16 mouse cellular contexts compared by ENCODE assay signal in genomic region chr4:152916576-152916975, GRCm38 (mm10).
DNase-seq lines count a peak whose midpoint lies in the region; ATAC-seq and TF ChIP-seq lines count a peak whose summit lies in the region.
"Had no signal": no experiment of that assay in that cellular context is flagged by ENCODE, and none has a peak within 500 bp of the region (broad histone marks: within the 10 kb centered on the region; RNA-seq: fewer than 3 reads in every experiment).

No protein-coding gene starts in this region.

- no peak for ATAC-seq in hindbrain, embryonic 14.5 days (ENCODE audit: low FRiP score)
- no peak for ATAC-seq in midbrain, embryonic 16.5 days

- no peak overlapping the region for H3K4me2 ChIP-seq in hindbrain, embryonic 14.5 days (replicated peaks)
- H3K4me2 ChIP-seq in midbrain, embryonic 16.5 days (ENCODE audit: low read length), result peak overlapping the region; percentile 21; the same call in 1 of the 2 replicates
- H3K4me2 ChIP-seq: heart, embryonic 11.5 days had no signal

- peak overlapping the region; percentile 48 for H3K27ac ChIP-seq in hindbrain, embryonic 14.5 days
- peak overlapping the region; percentile 68 for H3K27ac ChIP-seq in midbrain, embryonic 16.5 days (ENCODE audit: low read length)
- no peak overlapping the region for H3K27ac ChIP-seq in gastrocnemius, adult 2 months

- peaks cover 20% of the 10 kb centered on the region; the same call in 1 of the 2 replicates for H3K4me1 ChIP-seq in hindbrain, embryonic 14.5 days (replicated peaks; ENCODE audit: control insufficient read depth, insufficient read depth, low read length)
- H3K4me1 ChIP-seq in midbrain, embryonic 16.5 days (ENCODE audit: control insufficient read depth, insufficient read depth, low read length), result peaks cover 16% of the 10 kb centered on the region

- H3K9me3 ChIP-seq in hindbrain, embryonic 14.5 days (ENCODE audit: control insufficient read depth, low read length), result no peaks in the 10 kb centered on the region
- no peaks in the 10 kb centered on the region for H3K9me3 ChIP-seq in midbrain, embryonic 16.5 days (replicated peaks; ENCODE audit: control insufficient read depth, low read length, poor library complexity, severe bottlenecking)

- DNase-seq in ES-CJ7 (ENCODE audit: low read depth, low spot score), result peak; percentile 10
- peak; percentile 46 for DNase-seq in embryo, embryonic 11 days
- DNase-seq in hindbrain, embryonic 14.5 days (ENCODE audit: low spot score), result no peak
- no peak for DNase-seq in layer of hippocampus, adult 18-20 months (ENCODE audit: low spot score in 2 of 2)
- no peak for DNase-seq in adrenal gland, adult 8-10 months
- no peak for DNase-seq in gastrocnemius, adult 2 months
- no peak for DNase-seq in thymus, postnatal 10 days (ENCODE audit: low spot score in 2 of 2)
- DNase-seq: adrenal gland, postnatal 10 days; B cell, adult 2 months; gastrocnemius, postnatal 14 days; kidney, postnatal 10 days; layer of hippocampus, postnatal 36 days; lung, adult 2 months; thymus, postnatal 4 days had no signal

- no peaks in the 10 kb centered on the region for H3K27me3 ChIP-seq in hindbrain, embryonic 14.5 days (ENCODE audit: control insufficient read depth, insufficient read depth, low read length)
- H3K27me3 ChIP-seq in midbrain, embryonic 16.5 days (ENCODE audit: control insufficient read depth, insufficient read depth, low read depth, low read length), result no peaks in the 10 kb centered on the region

- no peak for TF ChIP-seq CTCF in gastrocnemius, adult 2 months (IDR thresholded peaks at IDR 0.05)

- no peak overlapping the region for H3K9ac ChIP-seq in hindbrain, embryonic 14.5 days
- peak overlapping the region; percentile 2; the same call in 1 of the 2 replicates for H3K9ac ChIP-seq in midbrain, embryonic 16.5 days (ENCODE audit: low read depth, low read length)

- no peaks in the 10 kb centered on the region for H3K36me3 ChIP-seq in hindbrain, embryonic 14.5 days (replicated peaks; ENCODE audit: control insufficient read depth, insufficient read depth)
- H3K36me3 ChIP-seq in midbrain, embryonic 16.5 days (ENCODE audit: control insufficient read depth, insufficient read depth, low read length), result no peaks in the 10 kb centered on the region

- 7% methylated on average over 7 of the region's 7 CpGs for WGBS in hindbrain, embryonic 14.5 days
- WGBS in midbrain, embryonic 16.5 days, result 4% methylated on average over 7 of the region's 7 CpGs

- H3K4me3 ChIP-seq in hindbrain, embryonic 14.5 days (replicated peaks; ENCODE audit: low read length), result no peak overlapping the region
- no peak overlapping the region for H3K4me3 ChIP-seq in midbrain, embryonic 16.5 days (ENCODE audit: low read depth, low read length)
- H3K4me3 ChIP-seq in gastrocnemius, adult 2 months, result no peak overlapping the region

- intact Hi-C loops in gastrocnemius, adult 2 months (cut with DNase I), result no loop called here

Comparison
In these comparisons a context has a peak if more than half of its experiments do, and no peak if none do; other contexts are left out.
1. DNase-seq: peak in ES-CJ7 (single experiment) and embryo, embryonic 11 days (single experiment); none in hindbrain, embryonic 14.5 days (single experiment), layer of hippocampus, adult 18-20 months (0 of 2), adrenal gland, adult 8-10 months (single experiment), gastrocnemius, adult 2 months (single experiment) and thymus, postnatal 10 days (0 of 2).